Mouse (Mus musculus) liver, postnatal 0 days (tissue): ENCODE data around the gene Ppp1r27. TPM values are rescaled to one million over a fixed set of nuclear protein-coding genes. Genes with fewer than 3 reads are reported as not detected.

ENCODE experiments used
- ATAC-seq: fragments of 200-750 bp; cut with Nextera tagmentation; 2 replicates; pipeline ENCODE4 v1.8.0; 2017; ENCODE audit warnings: mild to moderate bottlenecking, moderate library complexity
- DNase-seq: peaks from one replicate; pipeline ENCODE4 v3.0.0-alpha.2; 2016
- H3K27ac ChIP-seq: fragments of 300-500 bp; sonication (generic); 2 replicates; pipeline ENCODE4 v1.5.1; 2014; ENCODE audit warnings: antibody characterized with exemption, moderate library complexity, mild to moderate bottlenecking, low read depth
- H3K27me3 ChIP-seq: fragments of 300-500 bp; sonication (generic); 2 replicates; pipeline ENCODE4 v1.6.1; 2014; ENCODE audit warnings: low read length, control low read depth, mixed read lengths; ENCODE audit not compliant: insufficient read depth
- H3K36me3 ChIP-seq: fragments of 300-500 bp; sonication (generic); replicated peaks from 2 replicates; pipeline ENCODE4 v1.6.1; 2014; ENCODE audit warnings: mild to moderate bottlenecking, control low read depth, low read length, moderate library complexity, mixed read lengths; ENCODE audit not compliant: insufficient read depth
- H3K4me1 ChIP-seq: fragments of 300-500 bp; sonication (generic); 2 replicates; pipeline ENCODE4 v1.6.1; 2014; ENCODE audit warnings: antibody characterized with exemption, mild to moderate bottlenecking, control low read depth; ENCODE audit not compliant: insufficient read depth
- H3K4me2 ChIP-seq: fragments of 300-500 bp; sonication (generic); 2 replicates; pipeline ENCODE4 v1.6.1; 2014; ENCODE audit warnings: low read depth, mild to moderate bottlenecking, low read length, moderate library complexity, mixed read lengths
- H3K4me3 ChIP-seq: fragments of 300-500 bp; sonication (generic); 2 replicates; pipeline ENCODE4 v1.5.1; 2014; ENCODE audit warnings: low read depth, low read length
- H3K9ac ChIP-seq: fragments of 300-500 bp; sonication (generic); replicated peaks from 2 replicates; pipeline ENCODE4 v1.6.1; 2014; ENCODE audit warnings: mild to moderate bottlenecking, moderate library complexity
- H3K9me3 ChIP-seq: fragments of 300-500 bp; sonication (generic); 2 replicates; pipeline ENCODE4 v1.6.1; 2016; ENCODE audit warnings: mild to moderate bottlenecking, control low read depth, low read length, mixed read lengths
- CTCF ChIP-seq: sonication (generic); IDR thresholded peaks from 2 replicates; pipeline ENCODE4 v1.5.1; 2016; ENCODE audit warnings: antibody characterized with exemption, low read depth
- EP300 ChIP-seq: IDR thresholded peaks from 2 replicates; pipeline ENCODE4 v1.6.1; 2016; ENCODE audit warnings: antibody characterized with exemption, low read depth, mild to moderate bottlenecking
- WGBS: fragments of 180-500 bp; shearing (Covaris S2); extraction: QIAGEN DNeasy Blood & Tissue Kit; methylation state at CpG from one replicate; pipeline ENCODE4 v1.1.7; 2014; ENCODE audit not compliant: insufficient replicate concordance; 5-methylcytosine and 5-hydroxymethylcytosine counted together
- polyA plus RNA-seq: library from polyadenylated mRNA; unstranded; fragments of >200 nt; fragmentation: Nextera tagmentation; extraction: Ambion mirVana; gene quantifications from 2 replicates; pipeline ENCODE4 v1.2.1, GENCODE M21; 2015

Gene Ppp1r27
- polyA plus RNA-seq, 1 experiment from 2014 or later = 0.19 TPM

GRCm38 (mm10) chr11:120507611-120508289 lies 43.2 kb downstream of the Ppp1r27 start:
- H3K4me2 ChIP-seq = no peak overlapping the region
- DNase-seq (no peak), ATAC-seq (no peak)
- H3K9me3 ChIP-seq = no peaks in the 10 kb centered on the region
- no peaks in the 10 kb centered on the region for H3K36me3 ChIP-seq
- H3K9ac ChIP-seq = no peak overlapping the region
- TF ChIP-seq EP300 (no peak), CTCF (no peak)
- WGBS = 68% methylated on average over 13 of the region's 13 CpGs
- no peaks in the 10 kb centered on the region for H3K27me3 ChIP-seq
- H3K27ac ChIP-seq = no peak overlapping the region
- H3K4me1 ChIP-seq = peaks cover 14% of the 10 kb centered on the region
- H3K4me3 ChIP-seq = no peak overlapping the region

- Histone ChIP-seq H3K4me3 (no peak overlapping the region), H3K27me3 (no peaks in the 10 kb centered on the region), H3K9me3 (no peaks in the 10 kb centered on the region), H3K27ac (no peak overlapping the region), H3K36me3 (no peaks in the 10 kb centered on the region), H3K4me2 (no peak overlapping the region), H3K4me1 (peaks cover 14% of the 10 kb centered on the region), H3K9ac (no peak overlapping the region)
- ATAC-seq (peak; percentile 43), DNase-seq (peak; percentile 63)
- WGBS = 50% methylated on average over 4 of the region's 4 CpGs
- TF ChIP-seq CTCF = peak; percentile 63
- TF ChIP-seq EP300 = no peak
These were observed 44.0 kb downstream of the Ppp1r27 start for GRCm38 (mm10) chr11:120506899-120507298.

GRCm38 (mm10) chr11:120505661-120506060 lies 45.3 kb downstream of the Ppp1r27 start:
- Histone ChIP-seq H3K4me3 (no peak overlapping the region), H3K27me3 (no peaks in the 10 kb centered on the region), H3K4me1 (peaks cover 13% of the 10 kb centered on the region), H3K4me2 (no peak overlapping the region), H3K9ac (no peak overlapping the region), H3K27ac (peak overlapping the region; percentile 39; the same call in 1 of the 2 replicates), H3K9me3 (no peaks in the 10 kb centered on the region), H3K36me3 (no peaks in the 10 kb centered on the region)
- WGBS = 74% methylated on average over 3 of the region's 3 CpGs
- TF ChIP-seq EP300 (no peak), CTCF (no peak)
- DNase-seq (no peak), ATAC-seq (peak; percentile 46)

- no peaks in the 10 kb centered on the region for H3K27me3 ChIP-seq
- TF ChIP-seq EP300 (no peak), CTCF (no peak)
- no peak overlapping the region for H3K27ac ChIP-seq
- ATAC-seq = no peak
- H3K9ac ChIP-seq = no peak overlapping the region
- H3K9me3 ChIP-seq = no peaks in the 10 kb centered on the region
- H3K36me3 ChIP-seq = peaks cover 3% of the 10 kb centered on the region
- H3K4me1 ChIP-seq = peaks cover 3% of the 10 kb centered on the region; the same call in 1 of the 2 replicates
- no peak overlapping the region for H3K4me2 ChIP-seq
- H3K4me3 ChIP-seq = no peak overlapping the region
- WGBS = 68% methylated on average over 4 of the region's 4 CpGs
- DNase-seq = no peak
These were observed 49.2 kb downstream of the Ppp1r27 start for GRCm38 (mm10) chr11:120501701-120502100.

- Histone ChIP-seq H3K9ac (no peak overlapping the region), H3K4me1 (peaks cover 3% of the 10 kb centered on the region; the same call in 1 of the 2 replicates), H3K9me3 (no peaks in the 10 kb centered on the region), H3K27ac (no peak overlapping the region), H3K36me3 (peaks cover 3% of the 10 kb centered on the region), H3K4me2 (no peak overlapping the region), H3K27me3 (no peaks in the 10 kb centered on the region), H3K4me3 (no peak overlapping the region)
- ATAC-seq (0 out of 2 replicates have a peak, but pooled peaks have one; percentile 11), DNase-seq (no peak)
- TF ChIP-seq CTCF (no peak), EP300 (no peak)
- 53% methylated on average over 6 of the region's 6 CpGs for WGBS
These were observed 49.9 kb downstream of the Ppp1r27 start for GRCm38 (mm10) chr11:120501018-120501417.

- 17% methylated on average over 3 of the region's 3 CpGs for WGBS
- Histone ChIP-seq H3K4me2 (no peak overlapping the region), H3K27me3 (no peaks in the 10 kb centered on the region), H3K4me3 (no peak overlapping the region), H3K36me3 (peaks cover 8% of the 10 kb centered on the region), H3K4me1 (peaks cover 3% of the 10 kb centered on the region; the same call in 1 of the 2 replicates), H3K9me3 (no peaks in the 10 kb centered on the region), H3K27ac (peak overlapping the region; percentile 16), H3K9ac (peak overlapping the region; percentile 30; the same call in 1 of the 2 replicates)
- DNase-seq (peak; percentile 62), ATAC-seq (peak; percentile 56)
- TF ChIP-seq EP300 (no peak), CTCF (no peak)
These were observed 50.6 kb downstream of the Ppp1r27 start for GRCm38 (mm10) chr11:120500357-120500756.

Other genes starting within 250 kb of the Ppp1r27 start
- 463 and 498 TPM in 2 replicates for gene Actg1, start 202.6 kb downstream of the Ppp1r27 start, polyA plus RNA-seq
- not detected in 2 replicates for gene Fscn2, start 189.6 kb downstream of the Ppp1r27 start, polyA plus RNA-seq
- 5.5 and 5.8 TPM in 2 replicates for gene Faap100, start 172.4 kb downstream of the Ppp1r27 start, polyA plus RNA-seq
- 12.5 and 12.8 TPM in 2 replicates for gene Nploc4, start 113.4 kb downstream of the Ppp1r27 start, polyA plus RNA-seq
- gene Tspan10, start 108.5 kb downstream of the Ppp1r27 start, polyA plus RNA-seq = not detected in 2 replicates
- gene Pde6g, start 97.6 kb downstream of the Ppp1r27 start, polyA plus RNA-seq = 0.20 TPM in 1 of 2 replicates, not detected in the other
- gene Oxld1, start 93.1 kb downstream of the Ppp1r27 start, polyA plus RNA-seq = 18.9 and 19.0 TPM in 2 replicates
- gene Ccdc137, start 93.0 kb downstream of the Ppp1r27 start, polyA plus RNA-seq = 9.0 and 11.7 TPM in 2 replicates
- 11.9 and 13.5 TPM in 2 replicates for gene Arl16, start 83.5 kb downstream of the Ppp1r27 start, polyA plus RNA-seq
- gene Mrpl12, start 66.5 kb downstream of the Ppp1r27 start, polyA plus RNA-seq = 133 and 139 TPM in 2 replicates
- 96.7 and 99.7 TPM in 2 replicates for gene Slc25a10, start 59.3 kb downstream of the Ppp1r27 start, polyA plus RNA-seq
- 58.5 and 66.9 TPM in 2 replicates for gene Gcgr, start 20.4 kb downstream of the Ppp1r27 start, polyA plus RNA-seq
- gene Mcrip1, start 1.4 kb downstream of the Ppp1r27 start, polyA plus RNA-seq = 59.2 and 61.0 TPM in 2 replicates
- gene P4hb, start 22.1 kb upstream of the Ppp1r27 start, polyA plus RNA-seq = 683 and 697 TPM in 2 replicates
- gene Arhgdia, start 30.5 kb upstream of the Ppp1r27 start, polyA plus RNA-seq = 148 and 156 TPM in 2 replicates
- 162 and 168 TPM in 2 replicates for gene Alyref, start 47.2 kb upstream of the Ppp1r27 start, polyA plus RNA-seq
- gene Anapc11, start 47.3 kb upstream of the Ppp1r27 start, polyA plus RNA-seq = 46.1 and 47.5 TPM in 2 replicates
- 20.9 and 22.2 TPM in 2 replicates for gene Npb, start 57.3 kb upstream of the Ppp1r27 start, polyA plus RNA-seq
- gene Pcyt2, start 66.8 kb upstream of the Ppp1r27 start, polyA plus RNA-seq = 217 and 222 TPM in 2 replicates
- gene Sirt7, start 74.1 kb upstream of the Ppp1r27 start, polyA plus RNA-seq = 34.3 TPM in 2 replicates
- gene Mafg, start 82.5 kb upstream of the Ppp1r27 start, polyA plus RNA-seq = 30.8 and 35.8 TPM in 2 replicates
- gene Pycr1, start 92.6 kb upstream of the Ppp1r27 start, polyA plus RNA-seq = 1.5 and 1.7 TPM in 2 replicates
- 0.26 and 0.50 TPM in 2 replicates for gene Myadml2, start 97.0 kb upstream of the Ppp1r27 start, polyA plus RNA-seq
- gene Notum, start 110.0 kb upstream of the Ppp1r27 start, polyA plus RNA-seq = 0.15 and 0.29 TPM in 2 replicates
- 56.8 and 57.1 TPM in 2 replicates for gene Aspscr1, start 121.8 kb upstream of the Ppp1r27 start, polyA plus RNA-seq
- 81.0 and 88.0 TPM in 2 replicates for gene Cenpx, start 162.6 kb upstream of the Ppp1r27 start, polyA plus RNA-seq
- gene Lrrc45, start 162.8 kb upstream of the Ppp1r27 start, polyA plus RNA-seq = 5.1 and 5.4 TPM in 2 replicates
- 0.36 and 0.38 TPM in 2 replicates for gene Rac3, start 170.3 kb upstream of the Ppp1r27 start, polyA plus RNA-seq
- gene Dcxr, start 176.1 kb upstream of the Ppp1r27 start, polyA plus RNA-seq = 118 and 141 TPM in 2 replicates
- 0.26 and 0.94 TPM in 2 replicates for gene Cbr2, start 181.0 kb upstream of the Ppp1r27 start, polyA plus RNA-seq
- gene Hmga1b, start 211.7 kb upstream of the Ppp1r27 start, polyA plus RNA-seq = 1.6 and 2.3 TPM in 2 replicates
- gene Rfng, start 233.1 kb upstream of the Ppp1r27 start, polyA plus RNA-seq = 6.2 and 6.3 TPM in 2 replicates
- 50.8 and 51.9 TPM in 2 replicates for gene Gps1, start 233.1 kb upstream of the Ppp1r27 start, polyA plus RNA-seq
- 43.8 and 46.8 TPM in 2 replicates for gene Dus1l, start 245.3 kb upstream of the Ppp1r27 start, polyA plus RNA-seq